Mouse (Mus musculus) forebrain, embryonic 13.5 days (tissue): ENCODE results near the gene 4930544D05Rik. TPM values are rescaled to one million over a fixed set of nuclear protein-coding genes. Genes with fewer than 3 reads are reported as not detected.

Experiments
- ATAC-seq: fragments of 200-750 bp; cut with Nextera tagmentation; 2 replicates; pipeline ENCODE4 v1.8.0; 2017
- H3K27ac ChIP-seq: fragments of 300-500 bp; sonication (generic); 2 replicates; pipeline ENCODE4 v1.5.1; 2015; ENCODE audit warnings: inconsistent platforms, mild to moderate bottlenecking, moderate library complexity
- H3K27me3 ChIP-seq: fragments of 300-500 bp; sonication (generic); 2 replicates; pipeline ENCODE4 v1.6.1; 2015; ENCODE audit warnings: mild to moderate bottlenecking, inconsistent platforms
- H3K36me3 ChIP-seq: fragments of 300-500 bp; sonication (generic); 2 replicates; pipeline ENCODE4 v1.6.1; 2015; ENCODE audit warnings: mild to moderate bottlenecking, inconsistent platforms; ENCODE audit not compliant: poor library complexity, severe bottlenecking
- H3K4me1 ChIP-seq: fragments of 300-500 bp; sonication (generic); 2 replicates; pipeline ENCODE4 v1.6.1; 2015; ENCODE audit warnings: inconsistent platforms
- H3K4me2 ChIP-seq: fragments of 300-500 bp; sonication (generic); 2 replicates; pipeline ENCODE4 v1.6.1; 2015; ENCODE audit warnings: inconsistent platforms, mild to moderate bottlenecking, moderate library complexity
- H3K4me3 ChIP-seq: fragments of 300-500 bp; sonication (generic); 2 replicates; pipeline ENCODE4 v1.5.1; 2015; ENCODE audit warnings: mild to moderate bottlenecking, inconsistent platforms
- H3K9ac ChIP-seq: fragments of 300-500 bp; sonication (generic); 2 replicates; pipeline ENCODE4 v1.6.1; 2015; ENCODE audit warnings: mild to moderate bottlenecking, inconsistent platforms
- H3K9me3 ChIP-seq: fragments of 300-500 bp; sonication (generic); replicated peaks from 2 replicates; pipeline ENCODE4 v1.6.1; 2016; ENCODE audit warnings: inconsistent platforms
- WGBS: fragments of 180-500 bp; shearing (Covaris S2); methylation state at CpG from one replicate; pipeline ENCODE4 v1.1.7; 2015; 5-methylcytosine and 5-hydroxymethylcytosine counted together
- polyA plus RNA-seq: library from polyadenylated mRNA; unstranded; fragments of >200 nt; fragmentation: Nextera tagmentation; extraction: Ambion mirVana; gene quantifications from 2 replicates; pipeline ENCODE4 v1.2.1, GENCODE M21; 2015

The 4930544D05Rik gene
- polyA plus RNA-seq, 1 experiment from 2014 or later = not detected

- Histone ChIP-seq H3K27me3 (no peaks in the 10 kb centered on the region), H3K36me3 (peaks cover 67% of the 10 kb centered on the region), H3K27ac (peak within 1 kb of the TSS; percentile 92), H3K9me3 (no peaks in the 10 kb centered on the region), H3K4me1 (peaks cover 42% of the 10 kb centered on the region), H3K4me2 (peak within 1 kb of the TSS; percentile 100), H3K9ac (peak within 1 kb of the TSS; percentile 90), H3K4me3 (peak within 1 kb of the TSS; percentile 75)
- ATAC-seq = peak; percentile 90
- WGBS = under 1% methylated on average over 61 of the region's 63 CpGs
These were observed 31.3 kb downstream of the 4930544D05Rik start, which contains the start of the genes Rnf167 and Slc25a11 for GRCm38 (mm10) chr11:70646691-70647650. Gene Rnf167, plus strand, starts transcription at chr11:70647235. Gene Slc25a11, minus strand, starts transcription at chr11:70647479.

- Histone ChIP-seq H3K4me3 (peak overlapping the region; percentile 75), H3K27ac (peak overlapping the region; percentile 92), H3K36me3 (peaks cover 71% of the 10 kb centered on the region), H3K4me1 (peaks cover 51% of the 10 kb centered on the region), H3K9ac (peak overlapping the region; percentile 83), H3K27me3 (no peaks in the 10 kb centered on the region), H3K9me3 (no peaks in the 10 kb centered on the region), H3K4me2 (peak overlapping the region; percentile 100)
- ATAC-seq = peak; percentile 9; the same call in 1 of the 2 replicates
- 4% methylated on average over 28 of the region's 28 CpGs for WGBS
These were observed 32.2 kb downstream of the 4930544D05Rik start for GRCm38 (mm10) chr11:70647716-70648420.

DNA sequence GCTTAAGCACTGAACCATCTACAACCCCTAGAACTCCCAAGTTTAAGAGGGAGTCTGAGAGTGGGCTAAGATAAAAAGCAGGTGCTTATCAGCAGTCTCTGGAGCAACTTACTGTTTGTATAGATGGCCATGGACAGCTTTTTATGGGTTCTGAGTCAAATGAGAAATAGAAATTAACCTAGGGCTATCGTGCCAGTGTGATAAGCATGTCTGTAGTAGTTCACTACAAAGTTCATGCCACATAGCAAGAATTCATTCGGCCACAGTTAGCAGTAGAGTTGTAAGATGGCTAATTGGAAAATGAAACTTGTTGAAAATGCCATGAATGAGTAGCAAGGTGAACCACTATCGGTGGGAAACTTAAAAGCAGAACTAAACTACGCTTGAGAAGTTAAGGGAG lies 32.9 kb downstream of the 4930544D05Rik start:
- H3K9ac ChIP-seq = peak overlapping the region; percentile 83
- 87% methylated on average over 4 of the region's 4 CpGs for WGBS
- H3K27ac ChIP-seq = no peak overlapping the region
- H3K27me3 ChIP-seq = no peaks in the 10 kb centered on the region
- H3K36me3 ChIP-seq = peaks cover 64% of the 10 kb centered on the region
- H3K4me3 ChIP-seq = peak overlapping the region; percentile 75
- peak overlapping the region; percentile 100 for H3K4me2 ChIP-seq
- peaks cover 57% of the 10 kb centered on the region for H3K4me1 ChIP-seq
- H3K9me3 ChIP-seq = no peaks in the 10 kb centered on the region
- no peak for ATAC-seq

GRCm38 (mm10) chr11:70649185-70649734 lies 33.6 kb downstream of the 4930544D05Rik start:
- no peaks in the 10 kb centered on the region for H3K9me3 ChIP-seq
- 92% methylated on average over 8 of the region's 8 CpGs for WGBS
- no peak overlapping the region for H3K9ac ChIP-seq
- no peaks in the 10 kb centered on the region for H3K27me3 ChIP-seq
- H3K27ac ChIP-seq = no peak overlapping the region
- ATAC-seq = no peak
- H3K4me3 ChIP-seq = peak overlapping the region; percentile 75; the same call in 1 of the 2 replicates
- H3K36me3 ChIP-seq = peaks cover 58% of the 10 kb centered on the region
- peaks cover 57% of the 10 kb centered on the region for H3K4me1 ChIP-seq
- peak overlapping the region; percentile 100 for H3K4me2 ChIP-seq

- H3K27ac ChIP-seq = no peak overlapping the region
- no peaks in the 10 kb centered on the region for H3K27me3 ChIP-seq
- H3K4me3 ChIP-seq = no peak overlapping the region
- no peaks in the 10 kb centered on the region for H3K9me3 ChIP-seq
- peaks cover 45% of the 10 kb centered on the region for H3K36me3 ChIP-seq
- no peak overlapping the region for H3K4me2 ChIP-seq
- 89% methylated on average over 12 of the region's 12 CpGs for WGBS
- H3K4me1 ChIP-seq = peaks cover 56% of the 10 kb centered on the region
- ATAC-seq = no peak
- H3K9ac ChIP-seq = no peak overlapping the region
These were observed 34.9 kb downstream of the 4930544D05Rik start for GRCm38 (mm10) chr11:70650322-70651175.

- 84% methylated on average over 2 of the region's 2 CpGs for WGBS
- Histone ChIP-seq H3K27me3 (no peaks in the 10 kb centered on the region), H3K36me3 (peaks cover 44% of the 10 kb centered on the region), H3K27ac (no peak overlapping the region), H3K9me3 (no peaks in the 10 kb centered on the region), H3K4me3 (no peak overlapping the region), H3K4me2 (no peak overlapping the region), H3K4me1 (peaks cover 56% of the 10 kb centered on the region), H3K9ac (no peak overlapping the region)
- no peak for ATAC-seq
These were observed 35.7 kb downstream of the 4930544D05Rik start for GRCm38 (mm10) chr11:70651391-70651790.

DNA sequence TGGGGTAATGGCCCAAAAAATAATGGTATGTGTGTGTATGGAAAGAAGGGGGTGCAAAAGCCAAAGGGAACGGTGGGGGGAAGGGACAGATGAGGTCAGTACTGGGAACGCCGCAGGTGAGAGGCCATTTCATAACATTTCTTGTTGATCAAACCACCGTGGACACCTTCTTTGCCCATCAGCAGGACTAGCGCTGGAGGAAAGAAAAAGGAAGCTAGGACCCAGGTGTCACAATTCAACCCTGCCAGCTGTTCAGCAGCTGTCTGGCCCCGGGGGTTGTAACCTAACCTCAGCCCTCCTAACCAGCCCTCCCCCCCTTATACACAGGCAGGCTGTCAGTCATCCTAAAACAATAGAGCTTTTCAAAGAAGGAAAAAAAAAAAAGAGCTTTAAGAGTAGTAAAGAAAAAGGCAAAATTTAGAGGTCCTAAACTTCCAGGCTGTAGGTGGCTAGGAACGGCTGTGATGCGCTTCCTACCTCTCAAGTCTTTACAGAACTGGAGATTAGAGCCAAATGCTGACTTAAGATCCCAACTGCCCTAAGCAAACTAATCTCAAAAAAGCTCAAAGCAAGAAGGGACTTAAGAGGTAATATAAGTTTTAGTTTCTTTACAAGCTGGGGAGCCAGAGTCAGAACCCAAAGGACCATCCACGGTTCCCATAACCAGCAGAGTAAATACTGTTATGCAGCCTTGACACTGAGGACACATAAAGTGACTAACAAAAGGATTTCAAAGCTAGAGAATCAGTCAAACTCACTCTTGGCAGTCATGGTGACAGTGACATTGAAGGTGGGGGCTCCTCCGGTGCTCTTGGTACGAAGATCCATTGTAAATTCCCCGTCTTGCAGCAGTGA lies 36.6 kb downstream of the 4930544D05Rik start:
- no peak for ATAC-seq
- peaks cover 63% of the 10 kb centered on the region for H3K4me1 ChIP-seq
- H3K9ac ChIP-seq = peak overlapping the region; percentile 98
- no peak overlapping the region; the same call in 1 of the 2 replicates for H3K27ac ChIP-seq
- H3K27me3 ChIP-seq = no peaks in the 10 kb centered on the region
- H3K4me3 ChIP-seq = peak overlapping the region; percentile 100
- WGBS = 74% methylated on average over 12 of the region's 12 CpGs
- H3K36me3 ChIP-seq = peaks cover 44% of the 10 kb centered on the region
- H3K4me2 ChIP-seq = peak overlapping the region; percentile 93
- H3K9me3 ChIP-seq = no peaks in the 10 kb centered on the region

DNA sequence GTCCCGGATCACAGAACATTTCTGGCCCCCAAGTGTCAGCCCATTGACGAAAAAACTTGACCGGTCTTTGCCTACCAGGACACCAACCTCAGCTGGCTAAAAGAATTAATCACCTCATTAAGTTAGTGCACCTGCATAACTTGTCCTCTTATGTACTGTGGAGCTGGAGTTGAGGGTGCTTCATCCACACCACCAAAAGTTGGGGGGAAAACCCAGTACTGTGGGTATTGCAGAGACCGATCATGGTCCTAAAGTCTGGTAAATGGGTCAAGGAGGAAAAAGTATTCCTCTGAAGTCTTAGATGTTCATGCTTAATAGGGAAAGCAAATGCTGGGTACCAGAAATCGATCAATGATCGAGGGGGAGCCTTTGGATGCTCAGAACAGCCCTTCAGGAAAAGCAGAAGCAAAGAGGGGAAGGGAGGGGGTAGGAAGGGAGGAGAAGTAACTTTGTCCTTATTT lies 37.3 kb downstream of the 4930544D05Rik start:
- Histone ChIP-seq H3K27me3 (no peaks in the 10 kb centered on the region), H3K4me1 (peaks cover 61% of the 10 kb centered on the region), H3K36me3 (peaks cover 44% of the 10 kb centered on the region), H3K9me3 (no peaks in the 10 kb centered on the region), H3K27ac (peak overlapping the region; percentile 97), H3K4me2 (peak overlapping the region; percentile 93), H3K9ac (peak overlapping the region; percentile 98), H3K4me3 (peak overlapping the region; percentile 100)
- no peak for ATAC-seq
- 70% methylated on average over 6 of the region's 6 CpGs for WGBS

- Histone ChIP-seq H3K4me2 (peak overlapping the region; percentile 93), H3K27me3 (no peaks in the 10 kb centered on the region), H3K36me3 (peaks cover 41% of the 10 kb centered on the region), H3K9ac (peak overlapping the region; percentile 98), H3K4me3 (peak overlapping the region; percentile 100), H3K9me3 (no peaks in the 10 kb centered on the region), H3K4me1 (peaks cover 54% of the 10 kb centered on the region), H3K27ac (peak overlapping the region; percentile 97)
- peak; percentile 67 for ATAC-seq
- WGBS = under 1% methylated on average over 61 of the region's 63 CpGs
These were observed 37.9 kb downstream of the 4930544D05Rik start for GRCm38 (mm10) chr11:70653345-70654197.
